Mouse (Mus musculus): ENCODE measurements around the gene Ppp1r3c. TPM values are rescaled to one million over a fixed set of nuclear protein-coding genes. Genes with fewer than 3 reads are reported as not detected.

Ppp1r3c gene
- polyA plus RNA-seq, 1 experiment from 2014 or later = 7.1 TPM

GRCm38 (mm10) chr19:36701809-36702622, 34.4 kb downstream of the Ppp1r3c start:
- Histone ChIP-seq H3K4me1 (replicated peaks; ENCODE audit: control insufficient read depth, insufficient read depth) (0 out of 2 replicates have a peak, but pooled peaks cover 3% of the 10 kb centered on the region), H3K4me2 (replicated peaks; ENCODE audit: low read depth) (no peak overlapping the region), H3K27ac (replicated peaks) (peak overlapping the region; percentile 81), H3K4me3 (ENCODE audit: low read depth, low read length) (no peak overlapping the region), H3K27me3 (ENCODE audit: control insufficient read depth, insufficient read depth, low read length) (no peaks in the 10 kb centered on the region), H3K9me3 (ENCODE audit: control insufficient read depth, low read length) (no peaks in the 10 kb centered on the region), H3K9ac (ENCODE audit: low read length) (peak overlapping the region; percentile 31; the same call in 1 of the 2 replicates), H3K36me3 (ENCODE audit: control insufficient read depth, insufficient read depth, low read length) (no peaks in the 10 kb centered on the region)
- DNase-seq (ENCODE audit: low spot score) (no peak), ATAC-seq (ENCODE audit: low FRiP score, low TSS enrichment) (no peak)
- WGBS = 29% methylated on average over 9 of the region's 9 CpGs
- TF ChIP-seq CTCF (IDR thresholded peaks at IDR 0.05; ENCODE audit: low read depth) (no peak), EP300 (optimal IDR thresholded peaks at IDR 0.05) (no peak)

GRCm38 (mm10) chr19:36701366-36701765, 35.1 kb downstream of the Ppp1r3c start:
- Histone ChIP-seq H3K4me3 (ENCODE audit: low read depth, low read length) (no peak overlapping the region), H3K4me1 (replicated peaks; ENCODE audit: control insufficient read depth, insufficient read depth) (0 out of 2 replicates have a peak, but pooled peaks cover 3% of the 10 kb centered on the region), H3K4me2 (replicated peaks; ENCODE audit: low read depth) (no peak overlapping the region), H3K9me3 (ENCODE audit: control insufficient read depth, low read length) (no peaks in the 10 kb centered on the region), H3K27me3 (ENCODE audit: control insufficient read depth, insufficient read depth, low read length) (no peaks in the 10 kb centered on the region), H3K27ac (replicated peaks) (peak overlapping the region; percentile 24; the same call in 1 of the 2 replicates), H3K36me3 (ENCODE audit: control insufficient read depth, insufficient read depth, low read length) (no peaks in the 10 kb centered on the region), H3K9ac (ENCODE audit: low read length) (no peak overlapping the region)
- ATAC-seq (ENCODE audit: low FRiP score, low TSS enrichment) (no peak), DNase-seq (ENCODE audit: low spot score) (no peak)
- 52% methylated on average over 3 of the region's 3 CpGs for WGBS
- TF ChIP-seq EP300 (optimal IDR thresholded peaks at IDR 0.05) (no peak), CTCF (IDR thresholded peaks at IDR 0.05; ENCODE audit: low read depth) (no peak)

GRCm38 (mm10) chr19:36700937-36701336, 35.5 kb downstream of the Ppp1r3c start:
- TF ChIP-seq EP300 (optimal IDR thresholded peaks at IDR 0.05) (no peak), CTCF (IDR thresholded peaks at IDR 0.05; ENCODE audit: low read depth) (no peak)
- DNase-seq (ENCODE audit: low spot score) (no peak), ATAC-seq (ENCODE audit: low FRiP score, low TSS enrichment) (no peak)

GRCm38 (mm10) chr19:36699151-36699550, 37.3 kb downstream of the Ppp1r3c start:
- Histone ChIP-seq H3K4me2 (replicated peaks; ENCODE audit: low read depth) (no peak overlapping the region), H3K4me1 (replicated peaks; ENCODE audit: control insufficient read depth, insufficient read depth) (0 out of 2 replicates have a peak, but pooled peaks cover 3% of the 10 kb centered on the region), H3K4me3 (ENCODE audit: low read depth, low read length) (no peak overlapping the region), H3K36me3 (ENCODE audit: control insufficient read depth, insufficient read depth, low read length) (no peaks in the 10 kb centered on the region), H3K9ac (ENCODE audit: low read length) (no peak overlapping the region), H3K27me3 (ENCODE audit: control insufficient read depth, insufficient read depth, low read length) (no peaks in the 10 kb centered on the region), H3K9me3 (ENCODE audit: control insufficient read depth, low read length) (no peaks in the 10 kb centered on the region), H3K27ac (replicated peaks) (no peak overlapping the region)
- WGBS = 100% methylated on average over 1 of the region's 1 CpGs
- ATAC-seq (ENCODE audit: low FRiP score, low TSS enrichment) (no peak), DNase-seq (ENCODE audit: low spot score) (no peak)
- TF ChIP-seq EP300 (optimal IDR thresholded peaks at IDR 0.05) = no peak
- no peak for TF ChIP-seq CTCF (IDR thresholded peaks at IDR 0.05; ENCODE audit: low read depth)

More at GRCm38 (mm10) chr19:36700937-36701336, 35.5 kb downstream of the Ppp1r3c start:
- H3K4me1 ChIP-seq (replicated peaks; ENCODE audit: control insufficient read depth, insufficient read depth) = 0 out of 2 replicates have a peak, but pooled peaks cover 3% of the 10 kb centered on the region
- H3K27me3 ChIP-seq (ENCODE audit: control insufficient read depth, insufficient read depth, low read length) = no peaks in the 10 kb centered on the region
- H3K4me3 ChIP-seq (ENCODE audit: low read depth, low read length) = no peak overlapping the region
- no peak overlapping the region for H3K4me2 ChIP-seq (replicated peaks; ENCODE audit: low read depth)
- H3K9me3 ChIP-seq (ENCODE audit: control insufficient read depth, low read length) = no peaks in the 10 kb centered on the region
- H3K9ac ChIP-seq (ENCODE audit: low read length) = no peak overlapping the region
- no peaks in the 10 kb centered on the region for H3K36me3 ChIP-seq (ENCODE audit: control insufficient read depth, insufficient read depth, low read length)
- WGBS = 62% methylated on average over 4 of the region's 4 CpGs
- no peak overlapping the region for H3K27ac ChIP-seq (replicated peaks)

- no peak overlapping the region for H3K4me2 ChIP-seq (replicated peaks; ENCODE audit: low read depth)
- no peak overlapping the region for H3K4me3 ChIP-seq (ENCODE audit: low read depth, low read length)
- DNase-seq (ENCODE audit: low spot score) (no peak), ATAC-seq (ENCODE audit: low FRiP score, low TSS enrichment) (no peak)
- H3K9me3 ChIP-seq (ENCODE audit: control insufficient read depth, low read length) = no peaks in the 10 kb centered on the region
- H3K36me3 ChIP-seq (ENCODE audit: control insufficient read depth, insufficient read depth, low read length) = no peaks in the 10 kb centered on the region
- H3K4me1 ChIP-seq (replicated peaks; ENCODE audit: control insufficient read depth, insufficient read depth) = 0 out of 2 replicates have a peak, but pooled peaks cover 3% of the 10 kb centered on the region
- H3K27me3 ChIP-seq (ENCODE audit: control insufficient read depth, insufficient read depth, low read length) = no peaks in the 10 kb centered on the region
- H3K9ac ChIP-seq (ENCODE audit: low read length) = no peak overlapping the region
- no peak for TF ChIP-seq CTCF (IDR thresholded peaks at IDR 0.05; ENCODE audit: low read depth)
- TF ChIP-seq EP300 (optimal IDR thresholded peaks at IDR 0.05) = no peak
- H3K27ac ChIP-seq (replicated peaks) = no peak overlapping the region
- WGBS = 50% methylated on average over 3 of the region's 3 CpGs
These were observed 38.3 kb downstream of the Ppp1r3c start for GRCm38 (mm10) chr19:36698200-36698599.

GRCm38 (mm10) chr19:36696601-36697122, 39.8 kb downstream of the Ppp1r3c start:
- ATAC-seq (ENCODE audit: low FRiP score, low TSS enrichment) = 0 out of 2 replicates have a peak, but pooled peaks have one; percentile 21

More at GRCm38 (mm10) chr19:36696601-36697122, 39.8 kb downstream of the Ppp1r3c start:
- no peak for TF ChIP-seq CTCF (IDR thresholded peaks at IDR 0.05; ENCODE audit: low read depth)
- no peak for TF ChIP-seq EP300 (optimal IDR thresholded peaks at IDR 0.05)
- H3K27me3 ChIP-seq (ENCODE audit: control insufficient read depth, insufficient read depth, low read length) = no peaks in the 10 kb centered on the region
- peak overlapping the region; percentile 59 for H3K27ac ChIP-seq (replicated peaks)
- no peaks in the 10 kb centered on the region for H3K9me3 ChIP-seq (ENCODE audit: control insufficient read depth, low read length)
- no peak for DNase-seq (ENCODE audit: low spot score)
- H3K4me2 ChIP-seq (replicated peaks; ENCODE audit: low read depth) = no peak overlapping the region
- 0 out of 2 replicates have a peak, but pooled peaks cover 3% of the 10 kb centered on the region for H3K4me1 ChIP-seq (replicated peaks; ENCODE audit: control insufficient read depth, insufficient read depth)
- H3K9ac ChIP-seq (ENCODE audit: low read length) = no peak overlapping the region
- H3K4me3 ChIP-seq (ENCODE audit: low read depth, low read length) = no peak overlapping the region
- H3K36me3 ChIP-seq (ENCODE audit: control insufficient read depth, insufficient read depth, low read length) = no peaks in the 10 kb centered on the region
- 36% methylated on average over 7 of the region's 7 CpGs for WGBS
